21 mouse cellular contexts compared by ENCODE assay signal in the genomic region with DNA sequence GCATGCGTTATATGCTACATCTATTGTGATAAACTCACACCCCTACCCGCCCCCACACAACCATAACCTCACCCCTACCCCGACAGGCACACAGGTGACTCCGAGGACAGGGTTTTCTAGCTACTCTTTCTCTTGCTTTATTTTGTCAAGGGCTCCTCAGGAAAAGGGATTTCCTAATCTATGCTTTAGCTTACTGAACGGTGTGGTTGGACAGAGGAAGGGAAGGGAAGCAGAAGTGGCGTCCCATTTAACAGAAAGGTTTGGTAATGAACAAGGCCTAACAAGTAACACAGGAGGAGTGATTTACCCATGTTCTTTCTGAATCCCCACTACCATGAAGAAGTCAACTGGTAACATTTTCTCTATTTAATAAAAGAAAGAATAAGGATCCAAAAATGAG.
A peak's percentile ranks its signal among the peaks of the same experiment; 100 is the strongest.
DNase-seq lines count a peak whose midpoint lies in the region; ATAC-seq lines count a peak whose summit lies in the region.
"Had no signal": no experiment of that assay in that cellular context is flagged by ENCODE, and none has a peak within 500 bp of the region (broad histone marks: within the 10 kb centered on the region; RNA-seq: fewer than 3 reads in every experiment).

No protein-coding gene starts in this region.

- H3K4me2 ChIP-seq in liver, embryonic 15.5 days = no peak overlapping the region
- no peak overlapping the region for H3K4me2 ChIP-seq in liver, embryonic 11.5 days
- H3K4me2 ChIP-seq: forebrain, embryonic 13.5 days; heart, embryonic 11.5 days; hindbrain, embryonic 13.5 days had no signal

- no peaks in the 10 kb centered on the region for H3K9me3 ChIP-seq in liver, embryonic 15.5 days (replicated peaks)
- H3K9me3 ChIP-seq in liver, embryonic 11.5 days (ENCODE audit: control insufficient read depth, low read length) = no peaks in the 10 kb centered on the region
- H3K9me3 ChIP-seq: forebrain, embryonic 10.5 days; forebrain, embryonic 13.5 days; hindbrain, embryonic 10.5 days; hindbrain, embryonic 13.5 days had no signal

- no peak overlapping the region for H3K9ac ChIP-seq in liver, embryonic 15.5 days
- H3K9ac ChIP-seq in liver, embryonic 11.5 days (ENCODE audit: low read depth, low read length) = no peak overlapping the region
- H3K9ac ChIP-seq: forebrain, embryonic 13.5 days; hindbrain, embryonic 13.5 days had no signal

- H3K27me3 ChIP-seq in liver, embryonic 15.5 days = no peaks in the 10 kb centered on the region
- H3K27me3 ChIP-seq in liver, embryonic 11.5 days (replicated peaks; ENCODE audit: control insufficient read depth, insufficient read depth, low read length) = no peaks in the 10 kb centered on the region

- intact Hi-C loops in heart, postnatal 36 days (cut with DNase I) = loop anchor here (2.0 to 5.0 kb wide), 5 partner anchors 34 to 649 kb away; a partner anchor contains a TSS

- DNase-seq in heart, adult 11 months = peak; percentile 85
- DNase-seq in heart, postnatal 36 days = no peak
- DNase-seq in liver, embryonic 11.5 days (ENCODE audit: low spot score) = no peak
- no peak for DNase-seq in kidney, adult 18-20 months
- DNase-seq: adrenal gland, adult 8-10 months; adrenal gland, postnatal 25 days; B cell, adult 2 months; cerebellum, adult 18-20 months; cerebellum, adult 9-10 months; cerebellum, postnatal 14 days; gastrocnemius, postnatal 36 days had no signal

- H3K4me3 ChIP-seq in liver, embryonic 15.5 days (replicated peaks) = no peak overlapping the region
- no peak overlapping the region for H3K4me3 ChIP-seq in liver, embryonic 11.5 days (ENCODE audit: low read depth, low read length)
- H3K4me3 ChIP-seq: forebrain, embryonic 10.5 days; forebrain, embryonic 13.5 days; hindbrain, embryonic 10.5 days; hindbrain, embryonic 13.5 days had no signal

- H3K36me3 ChIP-seq in liver, embryonic 15.5 days (replicated peaks) = no peaks in the 10 kb centered on the region
- H3K36me3 ChIP-seq in liver, embryonic 11.5 days (ENCODE audit: control insufficient read depth, insufficient read depth, low read length) = no peaks in the 10 kb centered on the region; the same call in 1 of the 2 replicates
- H3K36me3 ChIP-seq: forebrain, embryonic 10.5 days; hindbrain, embryonic 10.5 days; hindbrain, embryonic 13.5 days had no signal

- no peak for ATAC-seq in liver, embryonic 15.5 days (ENCODE audit: insufficient read depth)
- no peak for ATAC-seq in liver, embryonic 11.5 days (replicated peaks; ENCODE audit: low FRiP score)
- ATAC-seq in CD4-positive, CD25-positive, alpha-beta regulatory T cell, adult 4 months = peak; percentile 15
- ATAC-seq in megakaryocyte, adult 5-6 weeks (ENCODE audit: poor library complexity, severe bottlenecking) = 0 out of 2 replicates have a peak, but pooled peaks have one; percentile 50
- ATAC-seq: forebrain, embryonic 13.5 days; forebrain, embryonic 16.5 days; hindbrain, embryonic 16.5 days had no signal

- WGBS in liver, embryonic 15.5 days (ENCODE audit: insufficient replicate concordance) = 59% methylated on average over 6 of the region's 6 CpGs
- whole genome bisulfite sequencing in liver, embryonic 11.5 days = 73% methylated on average over 6 of the region's 6 CpGs

- peaks cover 42% of the 10 kb centered on the region for H3K4me1 ChIP-seq in liver, embryonic 15.5 days (replicated peaks)
- H3K4me1 ChIP-seq in liver, embryonic 11.5 days (replicated peaks; ENCODE audit: control insufficient read depth, insufficient read depth, low read length) = peaks cover 13% of the 10 kb centered on the region

- peak overlapping the region; percentile 24; the same call in 1 of the 2 replicates for H3K27ac ChIP-seq in liver, embryonic 15.5 days (replicated peaks)
- no peak overlapping the region for H3K27ac ChIP-seq in liver, embryonic 11.5 days (ENCODE audit: low read depth, low read length)
- H3K27ac ChIP-seq: forebrain, embryonic 10.5 days; forebrain, embryonic 13.5 days; hindbrain, embryonic 10.5 days had no signal

Comparison
In these comparisons a context has a peak if more than half of its experiments do, and no peak if none do; other contexts are left out.
1. ATAC-seq: peak in CD4-positive, CD25-positive, alpha-beta regulatory T cell, adult 4 months (single experiment) and megakaryocyte, adult 5-6 weeks (single experiment); none in liver, embryonic 15.5 days (single experiment) and liver, embryonic 11.5 days (single experiment).